Mouse (Mus musculus): ENCODE measurements at regions not wholly inside any gene's neighbourhood (a gene's known extent, or its start where the extent isn't known, plus 50 kb on each side); places are given as distances from the start of the nearest gene placed in this dataset.

DNA sequence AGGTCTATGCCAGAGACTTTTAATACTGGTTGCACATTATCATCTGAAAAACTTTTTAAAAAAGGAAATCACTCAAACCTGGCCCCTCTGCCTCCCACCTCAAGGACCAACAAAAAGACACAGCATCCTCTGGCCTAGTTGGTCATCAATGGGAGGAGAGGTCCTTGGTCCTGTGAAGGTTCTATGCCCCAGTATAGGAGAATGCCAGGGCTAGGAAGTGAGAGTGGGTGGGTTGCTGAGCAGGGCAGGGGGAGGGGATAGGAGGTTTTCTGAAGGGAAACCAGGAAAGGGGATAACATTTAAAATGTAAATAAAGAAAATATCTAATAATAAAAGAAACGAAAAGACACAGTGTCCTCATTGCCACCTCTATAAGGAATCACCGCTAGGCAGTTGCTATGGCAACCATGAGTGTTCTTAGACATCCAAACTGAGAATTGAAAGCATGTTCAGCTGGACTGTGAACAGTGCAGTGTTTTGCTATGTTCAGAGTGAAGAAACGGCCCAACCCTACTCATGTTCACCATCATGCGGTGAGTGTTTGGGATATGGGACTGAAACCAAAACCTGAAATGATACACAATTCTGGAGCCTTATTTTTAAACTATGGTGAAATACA, 82.5 kb upstream of the 4933402D24Rik start:
- no peak for DNase-seq (ENCODE audit: low spot score)

DNA sequence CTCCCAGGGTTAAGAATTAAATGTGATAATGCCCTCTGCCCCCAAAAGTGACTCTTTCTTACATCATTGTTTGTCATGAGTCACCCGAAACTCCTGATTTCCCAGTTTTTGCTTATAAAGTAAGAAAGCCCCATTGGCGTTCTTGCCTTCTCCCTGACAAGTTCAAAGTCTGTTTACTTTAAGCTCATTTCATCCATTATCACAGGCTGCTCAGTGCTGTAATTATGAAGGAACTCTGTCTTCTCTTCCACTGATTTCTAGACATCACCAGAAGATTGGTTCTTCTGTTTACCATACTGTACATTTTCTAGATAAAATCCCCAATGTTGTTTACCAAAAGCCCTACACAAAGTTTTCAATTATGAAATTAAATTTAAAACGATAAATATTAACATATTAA, 81.2 kb upstream of the 4933402D24Rik start:
- DNase-seq (ENCODE audit: low spot score), result no peak

DNA sequence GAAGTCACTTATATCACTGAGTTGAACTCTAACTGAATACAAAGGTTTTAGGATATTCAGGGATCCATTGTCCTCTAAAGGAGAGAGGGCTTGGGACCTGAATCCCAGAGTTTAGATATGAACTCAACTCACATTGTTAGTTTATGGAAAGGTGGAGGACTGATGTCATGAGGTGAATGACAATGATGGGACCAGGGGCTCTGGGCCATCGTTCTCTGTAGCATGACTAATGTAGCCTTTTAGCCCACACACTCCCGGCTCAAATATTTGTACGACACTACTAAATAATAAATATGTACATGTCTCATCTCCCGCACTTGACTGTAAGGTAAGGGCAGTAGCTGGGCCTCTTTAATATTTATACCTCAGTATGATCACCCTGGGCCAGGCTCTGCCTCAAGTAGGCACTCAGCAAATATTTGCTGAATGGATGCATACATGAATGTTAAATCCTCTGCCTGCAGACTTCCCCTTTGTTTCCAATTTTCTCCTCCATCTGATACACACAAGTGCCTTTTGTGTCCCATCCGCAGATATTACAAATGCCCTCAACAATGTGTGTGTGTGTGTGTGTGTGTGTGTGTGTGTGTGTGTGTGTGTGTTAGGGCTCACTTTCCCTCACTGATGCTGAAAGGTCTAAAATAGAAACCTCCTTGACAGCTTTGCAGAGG, 59.2 kb upstream of the 4933402D24Rik start:
- no peak for DNase-seq (ENCODE audit: low spot score)

DNA sequence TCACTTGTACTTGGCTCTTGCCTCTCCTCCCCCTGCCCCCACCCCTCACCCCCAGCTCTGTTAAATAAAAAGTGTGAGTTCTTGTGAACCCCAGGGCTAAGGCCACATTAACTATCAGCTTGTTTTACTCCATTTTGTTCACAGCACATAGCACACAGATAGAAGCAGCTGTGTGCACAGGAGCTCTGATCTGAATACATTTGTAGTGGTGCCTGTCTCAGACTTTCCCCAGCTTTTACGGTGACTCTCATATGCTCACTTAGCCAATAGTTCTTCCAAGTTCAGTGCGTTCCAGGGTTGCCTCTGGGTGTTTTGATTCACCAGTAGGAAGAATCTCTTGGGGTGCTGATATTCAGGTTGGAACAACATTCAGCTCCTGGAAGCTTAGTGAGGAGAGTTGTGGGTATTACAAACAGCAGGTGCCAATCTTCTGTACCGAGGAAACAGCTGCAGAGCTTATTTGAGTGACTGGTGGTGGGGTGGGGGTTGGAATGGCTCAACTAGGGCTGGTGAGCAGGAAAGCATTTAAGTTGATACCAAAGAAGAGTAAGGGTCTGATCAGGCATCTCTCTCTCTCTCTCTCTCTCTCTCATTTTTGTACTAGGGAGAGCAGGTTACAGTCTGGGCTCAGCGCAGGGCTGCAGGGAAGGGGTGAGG, 51.7 kb upstream of the 4933402D24Rik start:
- DNase-seq (ENCODE audit: low spot score), result no peak

DNA sequence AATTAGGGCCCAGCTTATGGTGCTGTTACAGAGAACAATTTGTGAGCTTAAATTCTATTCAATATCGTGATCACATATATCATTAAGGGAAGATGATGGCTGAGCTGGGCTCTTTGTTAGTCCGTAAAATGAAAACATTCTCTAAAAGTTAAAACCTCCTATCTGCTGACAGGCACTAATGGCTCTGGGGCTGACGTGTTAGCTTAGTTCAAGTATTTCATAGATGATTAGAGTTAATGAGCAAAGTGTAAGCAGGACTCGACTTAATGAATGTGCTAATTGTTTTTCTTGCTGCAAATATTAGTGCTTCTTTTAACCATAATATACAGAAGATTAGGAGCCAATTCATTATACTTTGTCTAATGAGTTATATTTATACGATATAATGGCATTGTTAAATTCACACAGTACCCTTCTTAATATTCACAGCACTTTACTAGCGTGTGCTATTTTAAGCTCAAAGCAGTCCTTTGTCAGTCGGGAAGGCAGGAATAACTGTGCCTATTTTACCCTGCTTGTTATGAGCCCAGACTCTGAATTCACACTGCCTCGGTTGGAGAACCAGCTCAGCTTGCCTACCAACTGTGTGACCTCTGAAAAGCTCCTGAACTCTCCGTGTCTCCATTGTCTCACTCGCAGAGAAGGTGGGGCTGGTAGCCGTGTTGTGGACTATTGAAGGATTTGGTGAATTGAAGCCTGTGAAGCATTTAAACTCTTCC, 50.6 kb upstream of the 4933402D24Rik start:
- no peak for DNase-seq (ENCODE audit: low spot score)

Measured in layer of hippocampus, adult 9-10 months (tissue).